Mouse (Mus musculus): Measurements from ENCODE around the gene Zbtb22.
"Not testable (repeated sequence)": the region's sequence is repeated elsewhere in the genome, so short reads cannot be mapped to it uniquely, and the experiment has no call there.

Gene Zbtb22

GRCm38 (mm10) chr17:33903911-33904651, 11.6 kb upstream of the Zbtb22 start:
- DNase-seq (ENCODE audit: low spot score): not testable (repeated sequence)

GRCm38 (mm10) chr17:33904835-33905234, 10.9 kb upstream of the Zbtb22 start, which contains the start of gene Platr17:
TSS of gene Platr17 (plus strand) at chr17:33905135.
- not testable (repeated sequence) for DNase-seq (ENCODE audit: low spot score)

- DNase-seq (ENCODE audit: low spot score): peak; percentile 49
Measured at GRCm38 (mm10) chr17:33908331-33909076, 7.2 kb upstream of the Zbtb22 start.

DNA sequence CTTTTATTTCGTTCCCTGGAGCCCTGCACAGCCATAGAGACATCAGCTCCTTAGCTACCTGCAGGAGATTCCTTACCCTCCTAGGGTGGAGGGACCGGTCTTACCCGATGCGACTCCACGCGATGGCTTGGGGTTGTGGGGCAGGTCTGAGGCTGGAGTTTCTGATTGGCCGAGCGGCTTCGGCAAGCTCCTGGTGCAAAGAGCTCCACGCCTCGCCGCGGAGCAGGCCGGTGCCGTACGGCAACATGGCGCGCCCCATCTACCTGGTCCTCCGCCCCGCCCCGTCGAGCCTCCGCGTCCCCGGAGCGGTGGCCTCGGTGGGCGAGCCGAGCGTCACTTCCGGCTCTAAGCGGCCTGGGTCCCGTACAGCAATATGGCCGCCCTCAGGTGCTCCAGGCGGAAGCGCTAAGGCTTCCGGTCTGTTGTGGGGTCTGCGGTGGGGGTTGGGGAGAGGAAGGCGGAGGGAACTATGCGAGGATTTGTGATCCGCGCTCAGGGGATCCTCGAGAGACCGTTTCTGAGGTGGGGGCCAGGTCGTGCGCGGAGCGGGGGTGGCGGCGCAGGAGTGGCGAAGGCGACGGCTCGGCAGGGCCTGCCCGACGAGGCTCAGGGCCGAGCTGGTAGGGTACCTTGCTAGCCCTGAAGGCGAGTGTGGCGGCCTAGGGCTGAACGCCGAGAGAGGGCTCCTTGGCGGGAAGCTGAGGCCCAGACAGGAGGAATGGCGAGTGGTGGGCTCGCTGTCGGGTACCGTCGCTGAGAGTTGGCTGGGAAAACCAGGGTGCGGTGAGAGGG, 6.4 kb upstream of the Zbtb22 start, which contains the start of gene Daxx:
Gene Daxx (plus strand): TSS at position 338 of the 792 bp plus-strand sequence.
- DNase-seq (ENCODE audit: low spot score): peak; percentile 99

GRCm38 (mm10) chr17:33909869-33910250, 5.8 kb upstream of the Zbtb22 start:
- DNase-seq (ENCODE audit: low spot score): no peak

GRCm38 (mm10) chr17:33910346-33911051, 5.2 kb upstream of the Zbtb22 start:
- no peak for DNase-seq (ENCODE audit: low spot score)

DNA sequence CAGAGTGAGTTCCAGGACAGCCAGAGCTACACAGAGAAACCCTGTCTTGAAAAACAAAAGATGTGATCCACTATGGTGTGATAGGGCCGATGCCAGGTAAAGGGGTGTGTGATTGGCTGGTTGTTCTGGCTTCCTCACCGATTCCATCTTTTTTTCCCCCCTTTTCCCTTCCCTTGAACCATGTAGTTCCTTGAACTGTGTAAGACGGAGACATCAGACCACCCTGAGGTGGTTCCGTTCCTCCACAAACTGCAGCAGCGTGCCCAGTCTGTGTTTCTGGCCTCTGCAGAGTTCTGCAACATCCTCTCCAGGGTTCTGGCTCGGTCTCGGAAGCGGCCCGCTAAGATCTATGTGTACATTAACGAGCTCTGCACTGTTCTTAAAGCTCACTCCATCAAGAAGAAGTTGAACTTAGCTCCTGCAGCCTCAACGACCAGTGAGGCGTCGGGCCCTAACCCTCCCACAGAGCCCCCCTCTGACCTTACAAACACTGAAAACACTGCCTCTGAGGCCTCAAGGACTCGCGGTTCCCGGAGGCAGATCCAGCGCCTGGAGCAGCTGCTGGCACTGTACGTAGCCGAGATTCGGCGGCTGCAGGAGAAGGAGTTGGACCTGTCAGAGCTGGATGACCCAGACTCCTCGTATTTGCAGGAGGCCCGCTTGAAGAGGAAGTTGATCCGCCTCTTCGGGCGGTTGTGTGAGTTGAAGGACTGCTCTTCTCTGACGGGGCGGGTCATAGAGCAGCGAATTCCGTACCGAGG, 4.5 kb upstream of the Zbtb22 start:
- no peak for DNase-seq (ENCODE audit: low spot score)

- DNase-seq (ENCODE audit: low spot score): no peak
Measured at GRCm38 (mm10) chr17:33911813-33912414, 3.8 kb upstream of the Zbtb22 start.

DNA sequence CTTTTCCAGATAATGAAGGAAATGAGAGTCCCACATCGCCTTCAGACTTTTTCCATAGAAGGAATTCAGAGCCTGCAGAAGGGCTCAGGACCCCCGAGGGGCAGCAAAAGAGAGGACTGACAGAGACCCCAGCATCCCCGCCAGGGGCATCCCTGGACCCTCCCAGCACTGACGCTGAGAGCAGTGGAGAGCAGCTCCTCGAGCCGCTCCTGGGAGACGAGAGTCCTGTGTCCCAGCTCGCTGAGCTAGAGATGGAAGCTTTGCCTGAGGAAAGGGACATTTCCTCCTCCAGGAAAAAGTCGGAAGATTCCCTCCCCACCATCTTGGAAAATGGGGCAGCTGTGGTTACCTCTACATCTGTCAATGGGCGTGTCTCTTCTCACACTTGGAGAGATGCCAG, 2.4 kb upstream of the Zbtb22 start:
- DNase-seq (ENCODE audit: low spot score): no peak

DNA sequence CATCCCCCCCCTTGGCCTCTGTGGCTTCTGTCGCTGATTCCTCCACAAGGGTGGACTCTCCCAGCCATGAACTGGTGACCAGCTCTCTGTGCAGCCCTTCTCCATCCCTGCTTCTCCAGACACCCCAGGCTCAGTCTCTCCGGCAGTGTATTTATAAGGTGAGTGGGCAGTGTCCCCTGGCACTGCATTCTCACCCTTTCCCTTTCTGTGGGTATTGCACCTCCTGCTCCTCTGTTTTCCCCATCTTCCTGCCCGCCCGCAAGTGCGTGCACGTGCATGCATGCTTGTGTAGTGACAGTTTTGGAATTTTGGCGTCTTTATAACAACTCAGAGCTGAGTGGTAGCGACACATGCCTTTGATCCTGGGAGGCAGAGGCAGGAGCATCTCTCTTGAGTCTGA, 1.8 kb upstream of the Zbtb22 start:
- DNase-seq (ENCODE audit: low spot score): no peak

GRCm38 (mm10) chr17:33914969-33915391, 724 bp upstream of the Zbtb22 start:
- DNase-seq (ENCODE audit: low spot score): no peak

DNA sequence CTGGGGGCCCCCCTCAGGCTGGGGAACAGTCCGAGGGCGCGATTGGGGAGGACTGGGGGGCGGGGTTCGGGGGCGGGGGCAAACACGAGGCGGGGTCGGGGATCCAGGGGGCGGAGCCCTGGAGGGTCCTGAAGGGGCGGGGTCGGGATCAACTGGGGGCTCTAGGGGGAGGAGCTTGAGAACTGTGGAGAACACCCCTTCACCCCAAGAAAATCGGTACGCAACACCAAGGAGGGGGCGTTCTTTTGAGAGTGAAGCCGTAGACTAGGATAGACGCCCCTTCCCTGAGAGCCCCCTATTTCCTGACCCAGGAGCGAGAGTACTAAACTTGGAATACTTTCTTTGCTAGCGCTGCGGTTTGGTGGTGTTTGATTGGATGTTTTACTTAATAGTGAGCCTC, 590 bp downstream of the Zbtb22 start:
- DNase-seq (ENCODE audit: low spot score): no peak

- no peak for DNase-seq (ENCODE audit: low spot score)
Measured at GRCm38 (mm10) chr17:33916847-33917655, 1.3 kb downstream of the Zbtb22 start.

DNA sequence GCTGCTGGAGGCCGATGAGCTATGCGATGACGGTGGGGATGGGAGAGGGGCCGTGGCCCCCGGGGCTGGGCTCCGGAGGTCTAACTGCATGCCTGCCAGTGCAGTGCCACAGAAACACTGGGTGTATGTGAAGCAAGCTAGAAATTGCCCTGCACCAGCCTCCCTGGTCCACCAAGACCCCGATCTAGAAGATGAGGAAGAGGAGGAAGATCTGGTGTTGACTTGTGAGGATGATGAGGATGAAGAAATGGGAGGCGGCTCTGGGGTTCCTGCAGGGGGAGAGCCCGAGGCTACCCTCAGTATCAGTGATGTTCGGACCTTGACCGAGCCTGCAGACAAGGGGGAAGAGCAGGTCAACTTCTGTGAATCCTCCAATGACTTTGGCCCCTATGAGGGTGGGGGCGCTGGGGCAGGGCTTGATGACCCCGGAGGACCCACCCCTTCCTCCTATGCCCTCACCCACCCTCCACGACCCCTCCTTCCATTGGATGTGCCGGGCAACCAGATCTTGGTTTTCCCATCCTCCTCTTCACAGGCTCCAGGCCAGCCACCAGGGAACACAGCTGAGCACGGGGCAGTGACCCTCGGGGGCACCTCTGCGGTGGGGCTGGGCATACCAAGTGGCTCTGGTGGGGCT, 2.1 kb downstream of the Zbtb22 start:
- no peak for DNase-seq (ENCODE audit: low spot score)

DNA sequence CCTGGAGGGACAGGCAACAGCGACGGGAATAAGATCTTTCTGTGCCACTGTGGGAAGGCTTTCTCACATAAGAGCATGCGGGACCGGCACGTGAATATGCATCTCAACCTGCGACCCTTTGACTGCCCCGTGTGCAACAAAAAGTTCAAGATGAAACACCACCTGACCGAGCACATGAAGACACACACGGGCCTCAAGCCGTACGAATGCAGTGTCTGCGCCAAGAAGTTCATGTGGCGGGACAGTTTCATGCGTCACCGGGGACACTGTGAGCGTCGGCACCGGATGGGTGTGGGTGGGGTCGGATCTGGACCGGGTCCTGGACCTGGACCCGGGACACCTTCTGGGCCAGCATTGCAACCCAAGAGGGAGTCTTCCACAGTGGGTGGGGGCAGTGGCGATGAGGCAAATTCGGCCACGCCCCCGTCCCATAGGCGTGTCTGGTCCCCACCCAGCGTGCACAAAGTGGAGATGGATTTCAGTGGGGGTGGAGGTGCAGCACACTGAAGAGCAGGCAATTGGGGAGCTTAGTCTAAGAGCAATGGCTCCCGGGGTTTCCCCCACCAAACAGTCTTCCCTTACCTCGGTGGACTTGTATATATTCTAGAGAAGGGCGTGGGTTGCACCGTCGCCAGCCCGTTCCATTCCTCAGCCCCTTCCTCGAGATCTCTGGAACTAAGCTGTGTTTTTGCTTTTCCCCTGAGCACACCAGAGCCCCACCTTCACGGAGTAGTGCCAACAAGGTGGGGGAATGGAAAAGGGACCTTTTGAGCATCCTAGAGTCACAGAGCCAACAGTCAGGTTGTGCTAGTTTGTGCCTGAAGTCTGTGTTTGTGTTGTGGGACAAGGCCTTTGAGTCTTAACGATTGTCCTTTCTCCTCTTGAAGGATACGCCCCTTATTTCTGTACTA, 2.8 kb downstream of the Zbtb22 start:
- DNase-seq (ENCODE audit: low spot score): no peak

GRCm38 (mm10) chr17:33919351-33920281, 3.9 kb downstream of the Zbtb22 start:
- DNase-seq (ENCODE audit: low spot score): peak; percentile 76
